Mouse (Mus musculus): ENCODE measurements around the gene Tmem33. TPM values are rescaled to one million over a fixed set of nuclear protein-coding genes. Genes with fewer than 3 reads are reported as not detected.
A peak's percentile ranks its signal among the peaks of the same experiment; 100 is the strongest.

The Tmem33 gene
- polyA plus RNA-seq, 1 experiment from 2014 or later: 116 TPM

DNA sequence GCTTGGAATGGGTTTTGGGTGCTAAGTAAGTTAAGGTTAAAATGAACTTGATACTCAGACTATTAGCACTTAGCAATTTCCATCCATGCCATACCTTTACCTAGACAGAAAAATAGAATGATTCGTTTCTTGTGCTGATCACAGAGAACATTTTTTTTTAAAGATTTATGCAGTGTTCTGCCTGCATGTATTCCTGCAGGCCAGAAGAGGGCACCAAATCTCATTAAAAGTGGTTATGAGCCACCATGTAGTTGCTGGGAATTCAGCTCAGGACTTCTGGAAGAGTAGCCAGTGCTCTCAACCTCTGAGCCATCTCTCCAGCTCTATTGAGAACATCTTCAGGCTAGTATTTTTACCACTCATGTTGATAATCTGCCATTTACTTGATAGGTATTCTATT is 5.7 kb downstream of the Tmem33 start:
- Histone ChIP-seq H3K9me3 (no peaks in the 10 kb centered on the region), H3K4me1 (replicated peaks) (peaks cover 3% of the 10 kb centered on the region; the same call in 1 of the 2 replicates), H3K36me3 (peaks cover 36% of the 10 kb centered on the region), H3K27me3 (replicated peaks) (no peaks in the 10 kb centered on the region), H3K27ac (no peak overlapping the region), H3K9ac (no peak overlapping the region), H3K4me2 (replicated peaks) (no peak overlapping the region), H3K4me3 (replicated peaks) (no peak overlapping the region)
- WGBS: 93% methylated on average over 1 of the region's 1 CpGs
- no peak for ATAC-seq

- H3K36me3 ChIP-seq: peaks cover 34% of the 10 kb centered on the region
- no peak for ATAC-seq
- 85% methylated on average over 8 of the region's 8 CpGs for WGBS
Observed at GRCm38 (mm10) chr5:67269309-67269708, 8.9 kb downstream of the Tmem33 start.

DNA sequence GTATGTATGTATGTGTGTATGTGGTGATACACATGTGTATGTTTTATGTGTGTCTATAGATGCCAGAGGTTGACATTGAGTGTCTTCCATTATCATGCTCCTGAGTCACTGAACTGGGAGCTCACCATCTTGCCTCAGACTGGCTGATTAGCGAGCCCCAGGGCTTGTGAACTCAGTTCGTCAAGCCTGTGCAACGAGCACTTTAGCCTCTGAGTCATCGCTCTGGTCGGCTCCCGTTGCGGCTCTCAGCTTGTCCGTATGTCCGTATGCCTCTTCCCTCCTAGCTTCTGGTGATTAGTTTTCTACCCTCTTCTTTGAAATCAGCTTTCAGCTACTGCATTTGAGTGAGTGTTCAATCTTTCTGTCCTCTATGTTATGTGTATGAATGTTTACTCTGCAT is 19.0 kb downstream of the Tmem33 start:
- Histone ChIP-seq H3K27ac (no peak overlapping the region), H3K9me3 (no peaks in the 10 kb centered on the region), H3K4me3 (replicated peaks) (no peak overlapping the region), H3K4me1 (replicated peaks) (no peaks in the 10 kb centered on the region), H3K4me2 (replicated peaks) (no peak overlapping the region), H3K27me3 (replicated peaks) (no peaks in the 10 kb centered on the region), H3K9ac (no peak overlapping the region), H3K36me3 (peaks cover 10% of the 10 kb centered on the region; the same call in 1 of the 2 replicates)
- no peak for ATAC-seq
- 94% methylated on average over 9 of the region's 9 CpGs for WGBS

More at GRCm38 (mm10) chr5:67269309-67269708, 8.9 kb downstream of the Tmem33 start:
- no peaks in the 10 kb centered on the region for H3K27me3 ChIP-seq (replicated peaks)
- H3K27ac ChIP-seq: no peak overlapping the region
- no peak overlapping the region for H3K4me2 ChIP-seq (replicated peaks)
- H3K9ac ChIP-seq: no peak overlapping the region
- no peaks in the 10 kb centered on the region for H3K9me3 ChIP-seq
- no peak overlapping the region for H3K4me3 ChIP-seq (replicated peaks)
- H3K4me1 ChIP-seq (replicated peaks): no peaks in the 10 kb centered on the region

DNA sequence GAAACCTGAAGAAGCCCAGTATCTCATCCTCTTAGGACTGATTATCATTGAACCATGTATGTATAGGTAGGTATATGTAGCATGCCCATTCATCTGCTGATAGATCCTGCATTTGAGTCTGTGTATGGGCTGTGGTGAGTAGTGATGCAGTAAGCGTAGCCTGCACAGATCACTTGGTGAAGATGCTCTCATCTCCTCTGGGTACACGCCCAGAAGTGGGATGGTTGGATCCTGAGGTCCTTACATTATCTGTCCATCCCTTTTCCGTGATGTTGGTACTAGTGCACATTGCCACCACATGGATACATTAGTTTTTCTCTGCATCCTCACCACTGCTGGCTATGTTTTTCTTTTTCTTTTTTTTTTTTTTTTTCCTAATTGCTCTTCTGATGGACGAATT is 19.5 kb downstream of the Tmem33 start:
- Histone ChIP-seq H3K4me3 (replicated peaks) (no peak overlapping the region), H3K9ac (no peak overlapping the region), H3K27ac (no peak overlapping the region), H3K27me3 (replicated peaks) (no peaks in the 10 kb centered on the region), H3K36me3 (peaks cover 13% of the 10 kb centered on the region), H3K4me1 (replicated peaks) (no peaks in the 10 kb centered on the region), H3K4me2 (replicated peaks) (no peak overlapping the region), H3K9me3 (no peaks in the 10 kb centered on the region)
- 94% methylated on average over 4 of the region's 4 CpGs for WGBS
- peak; percentile 62; the same call in 1 of the 2 replicates for ATAC-seq

DNA sequence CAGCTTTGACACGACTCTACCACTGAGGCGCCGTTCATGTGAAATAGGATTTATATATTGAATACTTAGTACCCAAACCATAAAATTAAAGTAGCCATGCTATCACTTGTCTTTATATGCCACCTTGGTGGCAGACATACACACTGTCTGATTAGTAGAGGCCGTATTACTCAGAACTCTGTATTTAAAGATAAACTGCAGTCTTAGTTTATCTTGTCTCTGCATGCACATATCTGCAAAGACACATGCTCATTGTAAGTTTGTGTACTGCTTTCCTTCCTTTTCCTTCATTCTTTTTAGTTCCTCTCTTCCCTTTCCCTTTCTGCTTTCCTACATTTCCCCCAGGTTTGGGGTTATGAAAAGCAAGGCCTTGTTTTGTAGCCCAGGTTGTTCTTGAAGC is 20.0 kb downstream of the Tmem33 start:
- Histone ChIP-seq H3K4me1 (replicated peaks) (no peaks in the 10 kb centered on the region), H3K27me3 (replicated peaks) (no peaks in the 10 kb centered on the region), H3K4me2 (replicated peaks) (no peak overlapping the region), H3K9me3 (no peaks in the 10 kb centered on the region), H3K4me3 (replicated peaks) (no peak overlapping the region), H3K36me3 (peaks cover 13% of the 10 kb centered on the region), H3K9ac (no peak overlapping the region), H3K27ac (no peak overlapping the region)
- 94% methylated on average over 4 of the region's 4 CpGs for WGBS
- ATAC-seq: no peak

DNA sequence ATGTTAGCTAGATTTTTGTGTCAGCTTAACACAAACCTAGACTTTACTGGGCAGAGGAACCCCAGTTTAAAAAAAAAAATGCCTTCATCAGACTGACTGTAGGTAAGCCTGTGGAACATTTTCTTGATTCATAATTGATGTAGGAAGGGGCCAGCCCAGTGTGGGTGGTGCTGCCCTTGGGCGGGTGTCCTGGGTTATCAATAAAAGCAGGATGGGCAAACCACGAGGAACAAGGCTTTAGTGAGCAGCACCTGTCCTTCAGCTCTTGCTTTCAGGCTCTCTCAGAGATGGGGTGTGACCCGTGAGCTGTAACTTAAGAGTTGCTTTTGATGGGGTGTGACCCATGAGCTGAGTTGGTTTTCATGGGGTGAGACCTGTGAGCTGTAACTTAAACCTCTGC is 34.7 kb downstream of the Tmem33 start:
- WGBS: 67% methylated on average over 3 of the region's 3 CpGs
- Histone ChIP-seq H3K4me2 (replicated peaks) (no peak overlapping the region), H3K27me3 (replicated peaks) (no peaks in the 10 kb centered on the region), H3K36me3 (no peaks in the 10 kb centered on the region), H3K9me3 (no peaks in the 10 kb centered on the region), H3K9ac (no peak overlapping the region), H3K4me3 (replicated peaks) (no peak overlapping the region), H3K4me1 (replicated peaks) (no peaks in the 10 kb centered on the region), H3K27ac (no peak overlapping the region)
- no peak; the same call in 1 of the 2 replicates for ATAC-seq

- H3K36me3 ChIP-seq: no peaks in the 10 kb centered on the region
- no peak overlapping the region for H3K9ac ChIP-seq
- H3K27ac ChIP-seq: no peak overlapping the region
- ATAC-seq: no peak
- H3K4me3 ChIP-seq (replicated peaks): no peak overlapping the region
- no peaks in the 10 kb centered on the region for H3K9me3 ChIP-seq
- H3K27me3 ChIP-seq (replicated peaks): no peaks in the 10 kb centered on the region
- no peaks in the 10 kb centered on the region for H3K4me1 ChIP-seq (replicated peaks)
- WGBS: 81% methylated on average over 6 of the region's 6 CpGs
- no peak overlapping the region for H3K4me2 ChIP-seq (replicated peaks)
Observed at GRCm38 (mm10) chr5:67295682-67296081, 35.3 kb downstream of the Tmem33 start.

DNA sequence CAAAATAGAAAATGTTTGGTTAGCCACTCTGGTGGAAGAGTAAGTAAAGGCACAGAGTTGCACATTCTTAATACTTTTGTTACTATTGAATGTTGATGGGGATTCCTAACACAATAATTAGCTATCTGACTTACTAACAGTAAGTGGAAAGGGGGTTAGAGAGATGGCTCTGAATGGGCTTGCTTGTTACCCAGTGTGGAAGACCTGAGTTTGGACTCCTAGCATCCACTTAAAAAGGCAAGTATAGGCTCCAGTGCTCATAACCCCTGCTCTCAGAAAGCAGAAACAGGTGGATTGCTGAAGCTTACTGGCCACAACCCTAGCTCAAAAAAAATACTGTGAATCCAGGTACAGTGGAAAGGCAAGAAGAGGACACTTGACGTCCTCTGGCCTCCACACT is 35.8 kb downstream of the Tmem33 start:
- Histone ChIP-seq H3K4me1 (replicated peaks) (no peaks in the 10 kb centered on the region), H3K4me3 (replicated peaks) (no peak overlapping the region), H3K9ac (no peak overlapping the region), H3K36me3 (no peaks in the 10 kb centered on the region), H3K4me2 (replicated peaks) (no peak overlapping the region), H3K9me3 (no peaks in the 10 kb centered on the region), H3K27ac (no peak overlapping the region), H3K27me3 (replicated peaks) (no peaks in the 10 kb centered on the region)
- no peak for ATAC-seq
- 92% methylated on average over 1 of the region's 1 CpGs for WGBS

DNA sequence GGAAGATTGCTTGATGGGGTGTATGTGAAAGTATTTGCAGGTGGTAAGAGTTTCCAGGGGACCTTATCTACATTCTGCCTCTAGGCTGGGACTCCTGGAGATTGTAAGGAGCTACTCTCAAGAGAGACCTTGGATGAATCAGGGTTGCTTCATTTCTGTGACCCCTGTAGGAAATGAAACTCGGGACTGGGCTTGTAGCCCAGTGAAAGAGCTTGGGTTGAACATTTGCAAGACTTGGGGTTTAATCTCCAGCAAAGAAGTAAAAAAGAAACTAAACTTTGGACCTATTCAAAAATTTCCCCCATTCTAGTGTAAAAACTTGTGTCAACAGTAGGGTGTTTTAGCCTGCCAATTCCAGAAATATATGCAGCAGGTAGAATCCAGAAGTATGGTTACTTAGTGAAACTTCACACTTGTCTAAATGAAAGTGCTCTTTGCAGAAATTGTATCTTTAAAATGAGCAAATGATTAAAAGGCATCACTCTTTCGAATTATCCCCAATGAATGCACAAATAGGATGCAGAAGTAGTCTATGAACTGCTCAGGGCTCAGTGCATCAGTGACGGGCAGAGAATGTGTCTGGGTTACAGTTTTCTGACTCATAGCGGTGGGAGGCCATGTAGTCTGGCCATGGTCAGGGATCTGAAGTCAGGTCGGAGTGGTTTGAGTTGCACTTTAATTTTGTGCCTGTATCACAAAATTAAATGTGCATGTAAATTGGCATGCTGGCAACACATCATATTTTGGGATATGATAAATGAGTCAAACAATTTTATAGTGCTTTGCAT is 36.9 kb downstream of the Tmem33 start:
- H3K27ac ChIP-seq: no peak overlapping the region
- ATAC-seq: no peak
- 84% methylated on average over 5 of the region's 5 CpGs for WGBS
- no peak overlapping the region for H3K4me3 ChIP-seq (replicated peaks)
- no peaks in the 10 kb centered on the region for H3K9me3 ChIP-seq
- H3K36me3 ChIP-seq: no peaks in the 10 kb centered on the region
- no peaks in the 10 kb centered on the region for H3K4me1 ChIP-seq (replicated peaks)
- H3K9ac ChIP-seq: no peak overlapping the region
- H3K27me3 ChIP-seq (replicated peaks): no peaks in the 10 kb centered on the region
- H3K4me2 ChIP-seq (replicated peaks): no peak overlapping the region

DNA sequence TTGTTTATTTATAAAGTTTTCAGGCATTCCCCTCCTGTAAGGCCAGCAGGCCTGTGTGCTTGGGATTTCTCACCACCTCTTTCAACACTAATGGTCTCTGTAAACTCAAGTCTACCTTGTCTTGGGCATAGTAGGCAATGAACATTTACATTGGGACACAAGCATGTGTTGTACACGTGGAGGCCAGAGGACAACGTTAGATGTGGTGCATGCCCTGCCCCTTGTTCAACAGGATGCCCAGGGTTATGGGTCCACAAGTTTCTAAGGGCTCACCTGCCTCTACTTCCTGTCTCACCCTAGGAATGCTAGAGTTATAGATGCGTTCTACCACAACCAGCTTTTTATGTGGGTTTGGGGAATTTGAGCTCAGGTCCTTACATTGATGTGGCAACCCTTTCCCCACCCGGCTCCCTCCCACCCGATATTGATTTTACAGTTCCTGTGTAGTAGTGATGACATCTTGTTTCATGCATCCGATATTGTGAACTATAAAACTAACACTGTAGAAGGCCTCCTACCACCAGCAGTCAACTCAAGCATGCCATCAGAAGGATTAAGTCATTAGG is 39.6 kb downstream of the Tmem33 start:
- no peak overlapping the region for H3K4me2 ChIP-seq (replicated peaks)
- no peaks in the 10 kb centered on the region for H3K36me3 ChIP-seq
- no peaks in the 10 kb centered on the region for H3K27me3 ChIP-seq (replicated peaks)
- no peak overlapping the region for H3K9ac ChIP-seq
- no peak overlapping the region for H3K4me3 ChIP-seq (replicated peaks)
- no peaks in the 10 kb centered on the region for H3K4me1 ChIP-seq (replicated peaks)
- no peak overlapping the region for H3K27ac ChIP-seq
- ATAC-seq: no peak
- 90% methylated on average over 6 of the region's 6 CpGs for WGBS
- H3K9me3 ChIP-seq: no peaks in the 10 kb centered on the region

GRCm38 (mm10) chr5:67300926-67301597 is 40.7 kb downstream of the Tmem33 start:
- no peaks in the 10 kb centered on the region for H3K36me3 ChIP-seq
- no peak overlapping the region for H3K4me2 ChIP-seq (replicated peaks)
- H3K4me3 ChIP-seq (replicated peaks): no peak overlapping the region
- no peaks in the 10 kb centered on the region for H3K27me3 ChIP-seq (replicated peaks)
- no peaks in the 10 kb centered on the region for H3K4me1 ChIP-seq (replicated peaks)
- no peak overlapping the region for H3K9ac ChIP-seq
- no peak overlapping the region for H3K27ac ChIP-seq
- no peaks in the 10 kb centered on the region for H3K9me3 ChIP-seq
- no peak for ATAC-seq
- WGBS: 91% methylated on average over 8 of the region's 8 CpGs

DNA sequence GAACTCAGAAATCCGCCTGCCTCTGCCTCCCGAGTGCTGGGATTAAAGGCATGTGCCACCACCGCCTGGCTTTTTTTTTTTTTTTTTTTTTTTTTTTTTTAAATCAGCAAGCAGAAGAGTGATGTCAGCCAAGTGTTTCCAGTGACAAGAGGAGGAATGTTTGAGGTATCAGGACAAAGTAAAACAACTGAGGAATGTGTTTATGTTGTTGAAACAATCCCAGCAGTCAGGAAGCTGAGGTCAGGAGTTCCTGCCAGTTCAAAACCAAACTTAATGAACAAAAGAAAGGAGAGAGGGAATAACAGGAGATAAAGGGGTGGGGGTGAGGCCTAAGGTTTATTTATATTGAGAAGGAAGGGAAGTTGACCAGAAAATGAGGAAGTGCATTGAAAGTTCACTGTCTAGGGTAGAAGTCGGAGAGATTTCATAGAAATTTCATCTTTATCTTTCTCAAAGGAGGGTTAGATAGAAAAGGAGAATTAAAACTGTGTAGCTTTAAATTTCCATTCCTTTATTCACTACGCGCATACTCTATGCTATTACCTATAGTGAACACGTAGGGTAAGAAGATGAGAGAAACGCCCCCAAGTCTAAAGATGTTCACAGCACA is 41.5 kb downstream of the Tmem33 start:
- H3K27ac ChIP-seq: no peak overlapping the region

More for the DNA sequence above, 41.5 kb downstream of the Tmem33 start:
- no peak overlapping the region for H3K9ac ChIP-seq
- no peaks in the 10 kb centered on the region for H3K27me3 ChIP-seq (replicated peaks)
- no peaks in the 10 kb centered on the region for H3K4me1 ChIP-seq (replicated peaks)
- no peak for ATAC-seq
- H3K9me3 ChIP-seq: no peaks in the 10 kb centered on the region
- no peak overlapping the region for H3K4me2 ChIP-seq (replicated peaks)
- no peak overlapping the region for H3K4me3 ChIP-seq (replicated peaks)
- 73% methylated on average over 8 of the region's 8 CpGs for WGBS
- no peaks in the 10 kb centered on the region for H3K36me3 ChIP-seq
